Mouse (Mus musculus) megakaryocyte-erythroid progenitor cell, adult 5-6 weeks (primary cell): ENCODE data around the gene Olfr1031. TPM values are rescaled to one million over a fixed set of nuclear protein-coding genes. Genes with fewer than 3 reads are reported as not detected.
"Not testable (repeated sequence)": the region's sequence is repeated elsewhere in the genome, so short reads cannot be mapped to it uniquely, and the experiment has no call there.

ENCODE experiments used
- ATAC-seq: replicated peaks from 2 replicates; pipeline ENCODE4 v1.8.0; 2016; ENCODE audit warnings: mild to moderate bottlenecking, inconsistent platforms; ENCODE audit not compliant: severe bottlenecking, poor library complexity, low FRiP score, low TSS enrichment
- total RNA-seq, 2 experiments: library from RNA; stranded (forward) in 1 of 2; stranded (reverse) in 1 of 2; fragments of 200-1000, 215-1000 nt in 1 of 2; fragments of >200 nt in 1 of 2; fragmentation: Nextera tagmentation in 1 of 2; gene quantifications; 2 replicates each; pipeline ENCODE4 v1.2.3; 2014 to 2017

Gene Olfr1031
- not detected in 2 replicates for total RNA-seq (2014; fragmentation: Nextera tagmentation)
- total RNA-seq (2017): not detected in 2 replicates

DNA sequence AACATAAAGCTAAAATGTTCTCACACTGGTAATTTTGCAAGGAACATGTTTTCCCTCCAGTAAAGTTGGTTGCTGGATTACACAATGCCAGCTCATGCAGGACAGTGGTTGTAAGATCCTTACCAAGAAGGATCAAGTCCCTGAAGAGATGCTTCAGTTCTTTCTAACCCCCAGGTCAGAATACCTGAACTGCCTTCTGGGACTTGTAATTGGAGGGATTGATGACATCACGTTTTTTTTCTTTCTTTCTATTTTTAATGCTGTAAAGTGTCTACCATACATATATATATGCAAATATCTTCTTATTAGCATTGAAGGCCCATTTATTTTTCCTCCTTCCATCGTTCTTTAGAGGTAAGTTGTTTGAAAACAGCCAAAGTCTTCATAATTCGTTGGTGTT lies at the start of gene Olfr1031:
Gene Olfr1031, plus strand, starts transcription at position 301 of the 400 bp plus-strand sequence.
- no peak for ATAC-seq

GRCm38 (mm10) chr2:85950137-85950536 lies 40.0 kb upstream of the Olfr1031 start, which contains the start of gene Olfr1028:
TSS of gene Olfr1028 (plus strand) at chr2:85950437.
- no peak for ATAC-seq

DNA sequence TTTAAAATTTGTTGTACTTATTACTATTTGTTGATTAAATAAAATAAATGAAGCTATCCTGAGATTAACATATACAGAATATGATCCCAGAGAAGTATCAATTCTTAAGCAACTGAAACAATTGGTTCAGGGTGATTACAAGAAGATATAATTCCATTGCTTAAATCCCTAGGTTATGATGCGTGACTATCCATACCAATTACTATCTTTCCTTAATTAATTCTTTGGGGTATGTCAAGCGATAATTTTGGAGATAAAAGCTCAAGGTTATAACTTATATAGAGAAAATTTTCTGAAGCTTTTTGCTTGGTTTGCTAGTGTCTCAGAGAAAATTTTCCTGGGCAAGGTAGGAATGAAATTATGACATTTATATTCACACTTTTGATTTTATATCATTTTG lies 16.5 kb upstream of the Olfr1031 start, which contains the start of gene Olfr1029:
Gene Olfr1029, plus strand, starts transcription at position 301 of the 400 bp plus-strand sequence.
- no peak for ATAC-seq

DNA sequence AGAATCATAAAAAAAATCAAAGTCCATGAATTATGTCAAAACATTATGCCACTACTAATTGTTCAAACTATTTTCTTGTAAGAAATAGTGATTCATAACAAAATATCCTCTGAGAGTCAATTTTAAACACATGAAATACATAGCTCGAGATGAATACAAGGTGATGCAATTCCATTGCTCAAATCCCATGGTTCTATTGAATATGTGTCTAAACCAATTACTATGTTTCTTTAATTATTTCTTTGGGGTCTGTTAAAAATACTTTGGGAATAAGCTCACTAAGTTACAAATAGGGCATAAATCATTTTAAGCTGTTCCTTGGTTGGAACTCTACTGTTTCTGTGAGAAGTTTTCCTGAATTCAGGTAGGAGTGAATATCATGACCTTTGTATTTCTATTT lies 11.1 kb upstream of the Olfr1031 start, which contains the start of gene Olfr1030:
Gene Olfr1030, plus strand, starts transcription at position 301 of the 400 bp plus-strand sequence.
- no peak for ATAC-seq

GRCm38 (mm10) chr2:86005240-86005639 lies 15.1 kb downstream of the Olfr1031 start, which contains the start of gene Olfr1032:
TSS of gene Olfr1032 (plus strand) at chr2:86005540.
- no peak for ATAC-seq

DNA sequence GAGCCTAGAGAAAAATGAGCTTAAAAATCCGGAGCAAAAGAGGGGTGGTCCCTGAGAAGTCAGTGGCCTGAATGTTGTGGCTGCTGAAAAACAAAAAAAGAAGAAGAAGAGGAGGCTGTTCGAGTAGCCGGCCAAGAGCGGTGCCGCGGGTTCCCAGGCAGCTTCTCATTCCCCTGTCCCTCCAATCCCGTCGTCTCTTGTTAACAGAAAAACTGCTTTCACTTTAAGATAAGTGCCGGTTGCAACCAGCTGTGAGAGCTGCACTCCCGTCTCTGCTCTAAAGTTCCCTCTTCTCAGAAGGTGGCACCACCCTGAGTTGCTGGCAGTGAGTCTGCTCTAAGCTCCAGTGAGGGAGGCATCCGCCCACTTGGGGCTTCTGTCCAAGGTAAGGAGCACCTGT lies 30.3 kb downstream of the Olfr1031 start, which contains the start of gene Olfr1033:
Gene Olfr1033, plus strand, starts transcription at position 228 of the 400 bp plus-strand sequence.
- not testable (repeated sequence) for ATAC-seq

DNA sequence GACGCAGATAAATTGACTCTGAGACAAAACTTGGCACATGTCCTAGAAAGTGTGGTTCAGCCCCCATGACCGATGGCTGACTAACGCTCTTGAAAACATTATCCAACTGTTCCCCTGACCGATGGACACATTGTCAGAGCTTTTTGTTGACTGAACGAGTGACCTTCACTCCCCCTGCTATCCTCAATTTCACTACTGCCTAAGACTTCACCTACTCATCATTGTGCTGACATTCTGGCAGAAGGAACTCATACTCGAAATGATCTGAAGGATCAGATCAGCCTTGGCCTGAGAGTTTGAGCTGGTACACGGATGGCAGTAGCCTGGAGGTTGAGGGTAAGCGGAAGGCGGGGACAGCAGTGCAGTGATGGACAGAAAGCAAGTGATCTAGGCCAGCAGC lies 31.4 kb downstream of the Olfr1031 start:
- ATAC-seq: not testable (repeated sequence)

Other genes starting within 250 kb of the Olfr1031 start
Only the 30 nearest of the 31 such genes appear.
- not detected in 2 replicates for gene Olfr1012, start 227.5 kb upstream of the Olfr1031 start, total RNA-seq (2014; fragmentation: Nextera tagmentation)
- not detected in 2 replicates for gene Olfr1012, start 227.5 kb upstream of the Olfr1031 start, total RNA-seq (2017)
- gene Olfr1013, start 223.2 kb upstream of the Olfr1031 start, total RNA-seq (2014; fragmentation: Nextera tagmentation): not detected in 2 replicates
- not detected in 2 replicates for gene Olfr1013, start 223.2 kb upstream of the Olfr1031 start, total RNA-seq (2017)
- not detected in 2 replicates for gene Olfr1014, start 217.6 kb upstream of the Olfr1031 start, total RNA-seq (2014; fragmentation: Nextera tagmentation)
- not detected in 2 replicates for gene Olfr1014, start 217.6 kb upstream of the Olfr1031 start, total RNA-seq (2017)
- gene Olfr1015, start 208.3 kb upstream of the Olfr1031 start, total RNA-seq (2014; fragmentation: Nextera tagmentation): not detected in 2 replicates
- not detected in 2 replicates for gene Olfr1015, start 208.3 kb upstream of the Olfr1031 start, total RNA-seq (2017)
- gene Olfr1016, start 187.8 kb upstream of the Olfr1031 start, total RNA-seq (2014; fragmentation: Nextera tagmentation): not detected in 2 replicates
- gene Olfr1016, start 187.8 kb upstream of the Olfr1031 start, total RNA-seq (2017): not detected in 2 replicates
- not detected in 2 replicates for gene Olfr1018, start 171.8 kb upstream of the Olfr1031 start, total RNA-seq (2014; fragmentation: Nextera tagmentation)
- not detected in 2 replicates for gene Olfr1018, start 171.8 kb upstream of the Olfr1031 start, total RNA-seq (2017)
- gene Olfr1019, start 144.8 kb upstream of the Olfr1031 start, total RNA-seq (2014; fragmentation: Nextera tagmentation): not detected in 2 replicates
- not detected in 2 replicates for gene Olfr1019, start 144.8 kb upstream of the Olfr1031 start, total RNA-seq (2017)
- gene Olfr1020, start 143.3 kb upstream of the Olfr1031 start, total RNA-seq (2014; fragmentation: Nextera tagmentation): not detected in 2 replicates
- not detected in 2 replicates for gene Olfr1020, start 143.3 kb upstream of the Olfr1031 start, total RNA-seq (2017)
- gene Olfr1022, start 121.7 kb upstream of the Olfr1031 start, total RNA-seq (2014; fragmentation: Nextera tagmentation): not detected in 2 replicates
- not detected in 2 replicates for gene Olfr1022, start 121.7 kb upstream of the Olfr1031 start, total RNA-seq (2017)
- gene Olfr1023, start 104.7 kb upstream of the Olfr1031 start, total RNA-seq (2014; fragmentation: Nextera tagmentation): not detected in 2 replicates
- not detected in 2 replicates for gene Olfr1023, start 104.7 kb upstream of the Olfr1031 start, total RNA-seq (2017)
- gene Olfr1024, start 85.3 kb upstream of the Olfr1031 start, total RNA-seq (2014; fragmentation: Nextera tagmentation): not detected in 2 replicates
- not detected in 2 replicates for gene Olfr1024, start 85.3 kb upstream of the Olfr1031 start, total RNA-seq (2017)
- gene Olfr1025-ps1, start 75.1 kb upstream of the Olfr1031 start, total RNA-seq (2014; fragmentation: Nextera tagmentation): not detected in 2 replicates
- gene Olfr1025-ps1, start 75.1 kb upstream of the Olfr1031 start, total RNA-seq (2017): not detected in 2 replicates
- not detected in 2 replicates for gene Olfr1026, start 68.7 kb upstream of the Olfr1031 start, total RNA-seq (2014; fragmentation: Nextera tagmentation)
- not detected in 2 replicates for gene Olfr1026, start 68.7 kb upstream of the Olfr1031 start, total RNA-seq (2017)
- gene Olfr1028, start 39.9 kb upstream of the Olfr1031 start, total RNA-seq (2014; fragmentation: Nextera tagmentation): not detected in 2 replicates
- gene Olfr1028, start 39.9 kb upstream of the Olfr1031 start, total RNA-seq (2017): not detected in 2 replicates
- gene Olfr1029, start 16.4 kb upstream of the Olfr1031 start, total RNA-seq (2014; fragmentation: Nextera tagmentation): not detected in 2 replicates
- not detected in 2 replicates for gene Olfr1029, start 16.4 kb upstream of the Olfr1031 start, total RNA-seq (2017)
- not detected in 2 replicates for gene Olfr1030, start 11.0 kb upstream of the Olfr1031 start, total RNA-seq (2014; fragmentation: Nextera tagmentation)
- not detected in 2 replicates for gene Olfr1030, start 11.0 kb upstream of the Olfr1031 start, total RNA-seq (2017)
- not detected in 2 replicates for gene Olfr1032, start 15.2 kb downstream of the Olfr1031 start, total RNA-seq (2014; fragmentation: Nextera tagmentation)
- gene Olfr1032, start 15.2 kb downstream of the Olfr1031 start, total RNA-seq (2017): not detected in 2 replicates
- 0.09 TPM in 1 of 2 replicates, not detected in the other for gene Olfr1033, start 30.3 kb downstream of the Olfr1031 start, total RNA-seq (2014; fragmentation: Nextera tagmentation)
- gene Olfr1033, start 30.3 kb downstream of the Olfr1031 start, total RNA-seq (2017): not detected in 2 replicates
- not detected in 2 replicates for gene Olfr1034, start 55.6 kb downstream of the Olfr1031 start, total RNA-seq (2014; fragmentation: Nextera tagmentation)
- not detected in 2 replicates for gene Olfr1034, start 55.6 kb downstream of the Olfr1031 start, total RNA-seq (2017)
- gene Olfr1036, start 83.7 kb downstream of the Olfr1031 start, total RNA-seq (2014; fragmentation: Nextera tagmentation): not detected in 2 replicates
- gene Olfr1036, start 83.7 kb downstream of the Olfr1031 start, total RNA-seq (2017): not detected in 2 replicates
- not detected in 2 replicates for gene Olfr1037, start 97.1 kb downstream of the Olfr1031 start, total RNA-seq (2014; fragmentation: Nextera tagmentation)
- gene Olfr1037, start 97.1 kb downstream of the Olfr1031 start, total RNA-seq (2017): not detected in 2 replicates
- gene Olfr1039, start 145.6 kb downstream of the Olfr1031 start, total RNA-seq (2014; fragmentation: Nextera tagmentation): not detected in 2 replicates
- not detected in 2 replicates for gene Olfr1039, start 145.6 kb downstream of the Olfr1031 start, total RNA-seq (2017)
- not detected in 2 replicates for gene Olfr1040, start 156.4 kb downstream of the Olfr1031 start, total RNA-seq (2014; fragmentation: Nextera tagmentation)
- gene Olfr1040, start 156.4 kb downstream of the Olfr1031 start, total RNA-seq (2017): not detected in 2 replicates
- gene Olfr1042, start 171.5 kb downstream of the Olfr1031 start, total RNA-seq (2014; fragmentation: Nextera tagmentation): not detected in 2 replicates
- not detected in 2 replicates for gene Olfr1042, start 171.5 kb downstream of the Olfr1031 start, total RNA-seq (2017)
- gene Olfr1043, start 177.2 kb downstream of the Olfr1031 start, total RNA-seq (2014; fragmentation: Nextera tagmentation): not detected in 2 replicates
- not detected in 2 replicates for gene Olfr1043, start 177.2 kb downstream of the Olfr1031 start, total RNA-seq (2017)
- gene Olfr1044, start 187.5 kb downstream of the Olfr1031 start, total RNA-seq (2014; fragmentation: Nextera tagmentation): not detected in 2 replicates
- not detected in 2 replicates for gene Olfr1044, start 187.5 kb downstream of the Olfr1031 start, total RNA-seq (2017)
- not detected in 2 replicates for gene Olfr52, start 195.4 kb downstream of the Olfr1031 start, total RNA-seq (2014; fragmentation: Nextera tagmentation)
- not detected in 2 replicates for gene Olfr52, start 195.4 kb downstream of the Olfr1031 start, total RNA-seq (2017)
- gene Olfr1045, start 212.7 kb downstream of the Olfr1031 start, total RNA-seq (2014; fragmentation: Nextera tagmentation): not detected in 2 replicates
- gene Olfr1045, start 212.7 kb downstream of the Olfr1031 start, total RNA-seq (2017): not detected in 2 replicates
- gene Olfr1046, start 229.0 kb downstream of the Olfr1031 start, total RNA-seq (2014; fragmentation: Nextera tagmentation): not detected in 2 replicates
- gene Olfr1046, start 229.0 kb downstream of the Olfr1031 start, total RNA-seq (2017): not detected in 2 replicates
- not detected in 2 replicates for gene Olfr1047, start 241.1 kb downstream of the Olfr1031 start, total RNA-seq (2014; fragmentation: Nextera tagmentation)
- not detected in 2 replicates for gene Olfr1047, start 241.1 kb downstream of the Olfr1031 start, total RNA-seq (2017)